Mouse (Mus musculus) ES-E14 (cell line): ENCODE data around the gene Gipc3.

ENCODE experiments used
- CHD2 ChIP-seq: IDR thresholded peaks from 2 replicates; pipeline ENCODE4 v1.6.1; 2014; ENCODE audit warnings: mild to moderate bottlenecking, low read depth, low read length, inconsistent platforms
- HCFC1 ChIP-seq: IDR thresholded peaks from 2 replicates; pipeline ENCODE4 v1.6.1; 2012; ENCODE audit warnings: low read length, inconsistent platforms, borderline replicate concordance; ENCODE audit not compliant: insufficient read depth
- MAFK ChIP-seq: IDR thresholded peaks from 2 replicates; pipeline ENCODE4 v1.6.1; 2014; ENCODE audit warnings: mild to moderate bottlenecking, low read depth, low read length, inconsistent platforms; ENCODE audit not compliant: insufficient read depth
- ZC3H11A ChIP-seq: IDR thresholded peaks from 2 replicates; pipeline ENCODE4 v1.6.1; 2012; ENCODE audit warnings: low read depth, mild to moderate bottlenecking, inconsistent platforms, low read length, borderline replicate concordance
- ZNF384 ChIP-seq: IDR thresholded peaks from 2 replicates; pipeline ENCODE4 v1.6.1; 2012; ENCODE audit warnings: low read depth, low read length, inconsistent platforms

DNA sequence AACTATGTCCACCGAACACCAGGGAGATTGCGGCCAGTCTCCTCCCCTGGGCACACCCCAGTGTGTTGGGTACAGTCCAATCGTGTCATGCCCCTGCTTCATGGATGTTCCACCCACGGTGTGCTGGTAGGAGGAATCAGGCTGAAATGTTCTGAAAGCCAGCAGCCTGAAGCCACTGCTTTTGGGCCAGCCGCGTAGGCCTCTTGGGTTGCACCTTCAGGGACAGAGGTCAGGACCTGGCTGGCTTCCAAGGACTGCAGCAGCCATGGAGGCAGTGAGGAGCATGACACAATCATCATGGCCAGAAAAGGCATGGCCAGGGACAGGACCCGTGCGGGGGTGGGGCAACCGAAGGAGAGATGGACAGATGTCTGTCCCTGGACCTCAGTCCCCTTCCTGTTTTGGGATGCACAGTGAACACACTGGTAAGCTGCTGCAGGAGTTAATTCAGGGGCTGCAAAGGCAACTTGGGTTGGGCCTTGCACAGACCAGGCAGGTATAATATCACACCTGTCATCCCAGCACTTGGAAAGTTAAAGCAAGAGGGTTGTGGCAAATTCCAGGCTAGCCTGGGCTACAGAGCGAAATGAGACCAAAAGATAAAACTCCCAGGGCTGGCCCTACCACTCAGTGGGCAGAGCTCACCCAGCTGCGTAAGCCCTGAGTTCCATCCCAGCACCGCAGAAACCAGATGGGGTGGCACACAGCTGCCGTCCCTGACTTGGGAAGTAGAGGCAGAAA is 24.3 kb downstream of the Gipc3 start:
- TF ChIP-seq MAFK (no peak), ZC3H11A (no peak), ZNF384 (no peak), CHD2 (no peak), HCFC1 (no peak)
